23 mouse cellular contexts compared by ENCODE assay signal in genomic region chr19:10748401-10749102, GRCm38 (mm10). TPM values are rescaled to one million over a fixed set of nuclear protein-coding genes. Genes with fewer than 3 reads are reported as not detected.
DNase-seq lines count a peak whose midpoint lies in the region; ATAC-seq and TF ChIP-seq lines count a peak whose summit lies in the region.
"Had no signal": no experiment of that assay in that cellular context is flagged by ENCODE, and none has a peak within 500 bp of the region (broad histone marks: within the 10 kb centered on the region; RNA-seq: fewer than 3 reads in every experiment).

No protein-coding gene starts in this region.

- intact Hi-C loops in heart, adult 2 months (cut with DNase I): no loop called here

- no peak overlapping the region for H3K9ac ChIP-seq in heart, adult 2 months (ENCODE audit: low read depth, low read length)
- H3K9ac ChIP-seq in midbrain, postnatal 0 days (replicated peaks; ENCODE audit: low read length, poor library complexity, severe bottlenecking): no peak overlapping the region
- H3K9ac ChIP-seq in CH12.LX (ENCODE audit: insufficient read depth, low read depth): peak overlapping the region; percentile 49
- H3K9ac ChIP-seq: heart, embryonic 13.5 days had no signal

- TF ChIP-seq POLR2A in heart, adult 2 months (IDR thresholded peaks at IDR 0.05; ENCODE audit: insufficient read depth, low read depth, low read length): no peak
- TF ChIP-seq POLR2A in CH12.LX (IDR thresholded peaks at IDR 0.05; ENCODE audit: low read depth, low read length): no peak

- no peaks in the 10 kb centered on the region for H3K79me2 ChIP-seq in heart, adult 2 months (replicated peaks; ENCODE audit: control insufficient read depth, insufficient read depth, low read length)
- H3K79me2 ChIP-seq in CH12.LX (replicated peaks; ENCODE audit: control insufficient read depth, extremely low read depth, insufficient read depth, poor library complexity, severe bottlenecking): peaks cover 37% of the 10 kb centered on the region

- no peaks in the 10 kb centered on the region for H3K27me3 ChIP-seq in heart, embryonic 10.5 days (ENCODE audit: insufficient read depth, poor library complexity, severe bottlenecking)
- no peaks in the 10 kb centered on the region for H3K27me3 ChIP-seq in heart, adult 2 months (ENCODE audit: control insufficient read depth, insufficient read depth, low read length)
- H3K27me3 ChIP-seq in midbrain, embryonic 10.5 days (ENCODE audit: low read depth, poor library complexity, severe bottlenecking): no peaks in the 10 kb centered on the region
- no peaks in the 10 kb centered on the region for H3K27me3 ChIP-seq in midbrain, postnatal 0 days (ENCODE audit: insufficient read depth, low read length)
- H3K27me3 ChIP-seq in CH12.LX (replicated peaks): no peaks in the 10 kb centered on the region
- H3K27me3 ChIP-seq: heart, embryonic 13.5 days had no signal

- no peak overlapping the region for H3K4me3 ChIP-seq in heart, embryonic 10.5 days
- H3K4me3 ChIP-seq in heart, adult 2 months: no peak overlapping the region
- H3K4me3 ChIP-seq in midbrain, embryonic 10.5 days: no peak overlapping the region
- no peak overlapping the region for H3K4me3 ChIP-seq in midbrain, postnatal 0 days (ENCODE audit: low read depth, low read length)
- peak overlapping the region; percentile 44 to 59 (median 55) for H3K4me3 ChIP-seq in CH12.LX (replicated peaks in 1 of 3; ENCODE audit: low read depth in 2 of 3, low read length in 2 of 3, poor library complexity in 1 of 3)
- H3K4me3 ChIP-seq: heart, embryonic 13.5 days; left cerebral cortex, adult 2 months had no signal

- in situ Hi-C loops in CH12.LX (cut with MboI; ENCODE audit: low pct_ligation_motif_present, low pct_unique_long_range_greater_than_20kb, low sequenced_read_pairs): no loop called here

- TF ChIP-seq RAD21 in CH12.LX (IDR thresholded peaks at IDR 0.05; ENCODE audit: low read depth, low read length): no peak

- dilution Hi-C loops in CH12.LX (cut with MboI; ENCODE audit: extremely low pct_ligation_motif_present, extremely low pct_unique_long_range_greater_than_20kb, low sequenced_read_pairs): no loop called here

- TF ChIP-seq EP300 in heart, adult 2 months (IDR thresholded peaks at IDR 0.05; ENCODE audit: insufficient read depth, low read depth, low read length): no peak
- TF ChIP-seq EP300 in CH12.LX (IDR thresholded peaks at IDR 0.05; ENCODE audit: low read length): no peak

- no peaks in the 10 kb centered on the region for H3K4me1 ChIP-seq in heart, embryonic 10.5 days
- no peaks in the 10 kb centered on the region for H3K4me1 ChIP-seq in heart, adult 2 months (ENCODE audit: control insufficient read depth, insufficient read depth, low read length)
- peaks cover 12% of the 10 kb centered on the region for H3K4me1 ChIP-seq in midbrain, embryonic 10.5 days
- no peaks in the 10 kb centered on the region for H3K4me1 ChIP-seq in midbrain, postnatal 0 days (ENCODE audit: insufficient read depth, low read length)
- H3K4me1 ChIP-seq in CH12.LX (ENCODE audit: control insufficient read depth in 1 of 2, insufficient read depth in 2 of 2): peaks cover 26 to 77% of the 10 kb centered on the region in 2 experiments
- H3K4me1 ChIP-seq: heart, embryonic 13.5 days had no signal

- no peaks in the 10 kb centered on the region for H3K36me3 ChIP-seq in heart, embryonic 10.5 days
- H3K36me3 ChIP-seq in heart, adult 2 months (ENCODE audit: control insufficient read depth, insufficient read depth, low read length): no peaks in the 10 kb centered on the region
- H3K36me3 ChIP-seq in midbrain, embryonic 10.5 days: no peaks in the 10 kb centered on the region
- no peaks in the 10 kb centered on the region for H3K36me3 ChIP-seq in midbrain, postnatal 0 days (ENCODE audit: insufficient read depth, low read length)
- H3K36me3 ChIP-seq in CH12.LX (replicated peaks in 1 of 2; ENCODE audit: control insufficient read depth in 1 of 2, insufficient read depth in 1 of 2, low read length in 1 of 2): peaks cover 0 to 17% of the 10 kb centered on the region in 2 experiments
- H3K36me3 ChIP-seq: heart, embryonic 13.5 days had no signal

- no peaks in the 10 kb centered on the region for H3K9me3 ChIP-seq in heart, embryonic 10.5 days
- no peaks in the 10 kb centered on the region for H3K9me3 ChIP-seq in midbrain, embryonic 10.5 days (replicated peaks)
- H3K9me3 ChIP-seq in midbrain, postnatal 0 days (ENCODE audit: low read length): no peaks in the 10 kb centered on the region
- H3K9me3 ChIP-seq in CH12.LX (replicated peaks; ENCODE audit: low read length): no peaks in the 10 kb centered on the region
- H3K9me3 ChIP-seq: heart, embryonic 13.5 days had no signal

- H3K27ac ChIP-seq in heart, embryonic 10.5 days: no peak overlapping the region
- no peak overlapping the region for H3K27ac ChIP-seq in heart, adult 2 months
- peak overlapping the region; percentile 55; the same call in 1 of the 2 replicates for H3K27ac ChIP-seq in midbrain, embryonic 10.5 days (replicated peaks)
- H3K27ac ChIP-seq in midbrain, postnatal 0 days (ENCODE audit: low read depth, low read length): no peak overlapping the region
- peak overlapping the region; percentile 56 for H3K27ac ChIP-seq in CH12.LX (ENCODE audit: insufficient read depth, low read depth)
- H3K27ac ChIP-seq: heart, embryonic 13.5 days; left cerebral cortex, adult 2 months; macrophage; stomach, postnatal 0 days had no signal

- DNase-seq in heart, embryonic 10.5 days (ENCODE audit: low spot score): peak; percentile 73
- DNase-seq in heart, adult 2 months: no peak
- DNase-seq in midbrain, embryonic 10.5 days (ENCODE audit: low spot score): no peak
- DNase-seq in midbrain, postnatal 0 days (ENCODE audit: low spot score): no peak
- DNase-seq in CH12.LX (ENCODE audit: extremely low read depth): no peak
- peak; percentile 28 for DNase-seq in retina, postnatal 1 day
- no peak for DNase-seq in ovary, adult 18-20 months (ENCODE audit: low spot score)
- DNase-seq: adrenal gland, postnatal 25 days; cerebellum, adult 8-10 months; gastrocnemius, postnatal 14 days; heart, postnatal 14 days; kidney, adult 18-20 months; kidney, postnatal 4 days; layer of hippocampus, adult 9-11 months; right cerebral cortex, adult 18-20 months; right cerebral cortex, postnatal 4 days had no signal

- no peak for TF ChIP-seq CTCF in heart, adult 2 months (IDR thresholded peaks at IDR 0.05)
- no peak for TF ChIP-seq CTCF in midbrain, postnatal 0 days (IDR thresholded peaks at IDR 0.05)
- TF ChIP-seq CTCF in CH12.LX (conservative IDR thresholded peaks at IDR 0.05 in 1 of 2, IDR thresholded peaks at IDR 0.05 in 1 of 2; ENCODE audit: low read depth in 2 of 2, low read length in 2 of 2): no peak

- no peak for ATAC-seq in midbrain, postnatal 0 days (ENCODE audit: low FRiP score)
- ATAC-seq: forebrain, embryonic 14.5 days had no signal

- WGBS in heart, embryonic 10.5 days: 59% methylated on average over 11 of the region's 11 CpGs
- 63% methylated on average over 11 of the region's 11 CpGs for WGBS in heart, adult 2 months
- WGBS in midbrain, embryonic 10.5 days: 55% methylated on average over 11 of the region's 11 CpGs
- WGBS in midbrain, postnatal 0 days: 47% methylated on average over 11 of the region's 11 CpGs

- H3K4me2 ChIP-seq in midbrain, postnatal 0 days (ENCODE audit: low read depth, low read length, poor library complexity, severe bottlenecking): no peak overlapping the region
- peak overlapping the region; percentile 19 for H3K4me2 ChIP-seq in CH12.LX (ENCODE audit: insufficient read depth, low read depth, poor library complexity, severe bottlenecking)
- H3K4me2 ChIP-seq: heart, embryonic 13.5 days had no signal

TF ChIP-seq in CH12.LX, 34 proteins besides CTCF, POLR2A, EP300 and RAD21:
- TF ChIP-seq SMC3 (IDR thresholded peaks at IDR 0.05; ENCODE audit: low read depth, low read length) (no peak), MAZ (IDR thresholded peaks at IDR 0.05; ENCODE audit: low read depth, low read length) (no peak), ZKSCAN1 (IDR thresholded peaks at IDR 0.05; ENCODE audit: borderline replicate concordance, low read depth, low read length) (no peak), ZC3H11A (IDR thresholded peaks at IDR 0.05; ENCODE audit: low read depth, low read length) (no peak), CHD1 (IDR thresholded peaks at IDR 0.05; ENCODE audit: low read depth, low read length) (no peak), MAX (IDR thresholded peaks at IDR 0.05; ENCODE audit: low read length) (no peak), MYC (IDR thresholded peaks at IDR 0.05; ENCODE audit: low read depth, low read length) (no peak), GABPA (IDR thresholded peaks at IDR 0.05; ENCODE audit: insufficient replicate concordance, low read depth, low read length) (no peak), ELF1 (IDR thresholded peaks at IDR 0.05; ENCODE audit: low read depth, low read length) (no peak), CHD2 (IDR thresholded peaks at IDR 0.05; ENCODE audit: low read length) (no peak), PAX5 (IDR thresholded peaks at IDR 0.05; ENCODE audit: low read length) (no peak)

RNA-seq across cellular contexts. Expression of gene Cd5, which starts 9.8 kb away (rescaled TPM):
- 0.18 and 0.28 TPM in 2 replicates for polyA plus RNA-seq in heart, embryonic 10.5 days (2016; fragmentation: Nextera tagmentation; extraction: Ambion mirVana)
- total RNA-seq in heart, adult 2 months (2021): under 1 TPM; 0.11 to 0.26 TPM
- 0.35 and 0.80 TPM in 2 replicates for polyA plus RNA-seq in heart, adult 2 months (2012; rRNA removed)
- polyA plus RNA-seq in midbrain, embryonic 10.5 days (2016; fragmentation: Nextera tagmentation; extraction: Ambion mirVana): not detected in 2 replicates
- total RNA-seq in midbrain, postnatal 0 days (2014; rRNA removed): 0.55 and 0.85 TPM in 2 replicates
- 0.50 and 0.53 TPM in 2 replicates for polyA plus RNA-seq in midbrain, postnatal 0 days (2015; fragmentation: Nextera tagmentation; extraction: Ambion mirVana)
- total RNA-seq in CH12.LX (2012; rRNA removed) (8.7 and 9.9 TPM in 2 replicates), CH12.LX (2014; rRNA removed) (17.7 and 20.7 TPM in 2 replicates)
- 46.8 and 51.4 TPM in 2 replicates for polyA plus RNA-seq in CH12.LX (2012; ENCODE audit: insufficient read length, low read depth)
- total RNA-seq: gastrocnemius, postnatal 14 days; left cerebral cortex, postnatal 36 days had no signal
- polyA plus RNA-seq: liver, embryonic 16.5 days had no signal

Comparison
In these comparisons a context has a peak if more than half of its experiments do, and no peak if none do; other contexts are left out.
1. DNase-seq: peak in heart, embryonic 10.5 days (single experiment) and retina, postnatal 1 day (single experiment); none in heart, adult 2 months (0 of 2), midbrain, embryonic 10.5 days (single experiment), midbrain, postnatal 0 days (single experiment), CH12.LX (single experiment) and ovary, adult 18-20 months (single experiment).
2. H3K27ac ChIP-seq: peak in midbrain, embryonic 10.5 days (single experiment) and CH12.LX (single experiment); none in heart, embryonic 10.5 days (single experiment), heart, adult 2 months (single experiment) and midbrain, postnatal 0 days (single experiment).
3. H3K4me3 ChIP-seq: peak in CH12.LX (3 of 3); none in heart, embryonic 10.5 days (single experiment), heart, adult 2 months (single experiment), midbrain, embryonic 10.5 days (single experiment) and midbrain, postnatal 0 days (single experiment).
4. RNA of gene Cd5, which starts 9.8 kb away (polyA plus RNA-seq): 46.8 to 51.4 TPM in CH12.LX; 0.35 to 0.80 TPM in heart, adult 2 months, 0.50 to 0.53 TPM in midbrain, postnatal 0 days, 0.18 to 0.28 TPM in heart, embryonic 10.5 days and not detected in midbrain, embryonic 10.5 days; every median in the first group is over 10 times any median in the second.